Mouse (Mus musculus): ENCODE measurements around the gene Zbtb26. TPM values are rescaled to one million over a fixed set of nuclear protein-coding genes. Genes with fewer than 3 reads are reported as not detected.

Gene Zbtb26
- total RNA-seq (2015) (6.2 and 6.4 TPM in 2 replicates), total RNA-seq (2017) (5.9 and 6.3 TPM in 2 replicates)

DNA sequence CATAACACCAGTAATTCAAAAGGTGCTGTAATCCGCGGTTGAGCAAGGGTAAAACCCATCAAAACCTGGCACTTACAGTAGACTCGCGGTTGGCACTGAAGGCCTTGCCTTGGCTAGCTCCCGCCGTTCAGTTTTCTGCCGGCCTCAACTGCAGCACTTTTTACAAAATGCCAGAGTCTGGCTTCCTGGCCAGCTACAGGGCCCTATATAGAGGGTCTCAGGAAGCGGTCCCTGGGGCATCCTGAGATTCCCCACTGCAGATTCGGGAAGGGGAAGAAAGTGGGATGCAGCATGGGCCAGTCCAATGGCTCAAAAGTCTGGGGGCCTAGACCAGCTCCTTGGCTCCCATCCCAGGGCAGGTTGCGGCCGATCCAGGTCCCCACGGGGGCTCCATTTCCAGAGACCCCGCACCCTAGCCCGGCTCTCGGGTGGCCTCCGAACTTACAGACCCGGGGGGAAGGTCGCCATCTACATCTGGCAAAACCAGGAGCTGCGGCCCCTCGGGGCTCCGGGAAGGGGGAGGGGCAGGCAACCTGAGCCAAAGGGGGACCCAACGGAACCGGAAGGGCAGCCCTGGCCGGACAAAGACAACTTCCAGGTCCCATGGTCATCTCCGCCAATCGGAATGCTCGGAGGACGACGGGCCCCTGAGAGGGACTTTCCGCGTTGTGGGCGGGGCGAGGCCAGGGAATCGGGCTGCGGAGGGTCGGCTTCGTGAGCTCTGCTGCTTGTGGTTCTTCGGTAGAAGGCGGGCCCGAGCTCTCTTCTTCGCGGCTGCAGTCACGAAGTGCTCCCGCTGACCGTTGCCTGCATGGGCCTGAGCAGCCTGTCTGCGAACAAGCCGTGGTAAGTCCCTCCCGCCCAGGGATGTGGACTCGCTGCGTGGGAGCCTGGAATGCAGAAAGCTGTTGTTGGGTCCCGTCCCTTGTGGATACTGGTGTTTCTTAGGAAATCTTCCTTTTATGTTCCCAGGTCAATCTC, at the start of gene Zbtb26, which contains the start of the genes Zbtb6 and Rabgap1:
Gene Zbtb26, minus strand, starts transcription at position 525 of the 981 bp plus-strand sequence.
Gene Zbtb6, minus strand, starts transcription at position 561 of the 981 bp plus-strand sequence.
Gene Rabgap1, plus strand, starts transcription at position 669 of the 981 bp plus-strand sequence.
- peak; percentile 99 for ATAC-seq (ENCODE audit: poor library complexity, severe bottlenecking)

GRCm38 (mm10) chr2:37488956-37489355, 46.0 kb upstream of the Zbtb26 start:
- no peak for ATAC-seq (ENCODE audit: poor library complexity, severe bottlenecking)

- no peak for ATAC-seq (ENCODE audit: poor library complexity, severe bottlenecking)
Observed at GRCm38 (mm10) chr2:37486408-37486807, 43.5 kb upstream of the Zbtb26 start.

- no peak; the same call in 1 of the 2 replicates for ATAC-seq (ENCODE audit: poor library complexity, severe bottlenecking)
Observed at GRCm38 (mm10) chr2:37485370-37485769, 42.4 kb upstream of the Zbtb26 start.

DNA sequence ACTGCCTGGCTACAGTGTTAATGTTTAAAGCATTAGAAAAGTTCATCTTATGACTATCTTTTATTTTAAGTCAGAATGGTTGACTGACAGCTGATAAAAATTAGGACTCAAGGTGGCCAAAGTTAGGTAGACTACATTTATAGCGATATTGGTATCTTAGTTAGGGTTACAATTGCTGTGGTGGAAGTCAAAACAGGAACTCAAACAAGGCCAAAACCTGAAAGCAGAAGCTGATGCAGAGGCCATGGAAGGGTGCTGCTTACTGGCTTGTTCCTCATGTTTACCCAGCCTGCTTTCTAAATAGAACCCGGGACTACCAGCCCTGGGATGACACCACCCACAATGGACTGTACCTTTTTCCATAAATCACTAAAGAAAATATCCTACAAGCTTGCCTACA, 41.2 kb upstream of the Zbtb26 start:
- ATAC-seq (ENCODE audit: poor library complexity, severe bottlenecking), result peak; percentile 68

DNA sequence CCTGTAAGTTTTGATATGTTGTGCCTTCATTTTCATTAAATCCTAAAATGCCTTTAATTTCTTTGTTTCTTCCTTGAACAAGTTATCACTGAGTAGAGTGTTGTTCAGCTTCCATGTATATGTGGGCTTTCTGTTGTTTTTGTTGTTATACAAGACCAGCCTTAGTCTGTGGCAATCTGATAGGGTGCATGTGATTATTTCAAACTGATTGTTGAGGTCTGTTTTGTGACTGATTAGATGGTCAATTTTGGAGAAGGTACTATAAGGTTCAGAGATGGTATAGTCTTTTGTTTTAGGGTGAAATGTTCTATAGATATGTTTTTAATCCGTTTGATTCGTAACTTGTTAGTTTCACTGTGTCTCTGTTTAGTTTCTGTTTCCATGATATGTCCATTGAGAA, 37.1 kb upstream of the Zbtb26 start:
- ATAC-seq (ENCODE audit: poor library complexity, severe bottlenecking), result no peak

- no peak for ATAC-seq (ENCODE audit: poor library complexity, severe bottlenecking)
Observed at GRCm38 (mm10) chr2:37479559-37479958, 36.6 kb upstream of the Zbtb26 start.

DNA sequence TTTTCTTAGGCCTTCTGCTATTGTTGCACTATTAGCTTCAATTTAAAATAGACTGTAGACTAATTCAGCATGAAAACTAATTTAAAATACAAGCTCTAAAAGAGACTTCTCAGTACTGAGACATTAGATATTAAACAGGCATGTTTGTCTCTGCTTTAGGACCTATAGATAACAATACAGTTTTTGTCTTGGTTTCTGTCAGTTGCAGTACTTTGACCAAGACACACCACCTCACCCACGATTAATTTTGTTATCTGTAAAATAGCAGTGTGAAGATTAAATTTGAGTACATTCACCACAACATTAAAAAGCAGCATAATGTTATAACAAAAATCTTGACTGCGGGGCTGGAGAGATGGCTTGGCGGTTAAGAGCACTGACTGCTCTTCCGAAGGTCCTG, 23.3 kb upstream of the Zbtb26 start:
- no peak for ATAC-seq (ENCODE audit: poor library complexity, severe bottlenecking)

DNA sequence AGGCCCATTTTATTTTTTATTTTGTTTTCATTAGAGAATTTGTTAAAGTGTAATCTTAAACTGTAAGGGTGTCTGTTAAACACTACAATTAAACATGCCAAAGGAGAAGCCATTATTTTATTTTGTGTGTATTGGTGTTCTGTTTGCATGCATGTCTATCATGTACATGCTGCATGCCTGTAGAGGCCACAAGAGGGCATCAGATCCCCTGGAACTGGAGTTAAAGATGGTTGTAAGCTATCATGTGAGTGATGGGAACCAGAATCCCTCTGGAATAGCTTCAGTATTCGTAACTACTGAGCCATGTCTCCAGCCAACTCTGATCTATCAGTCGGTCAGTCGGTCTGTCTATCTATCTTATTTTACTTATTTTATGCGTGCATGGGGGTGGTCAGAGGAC, 17.8 kb upstream of the Zbtb26 start:
- no peak for ATAC-seq (ENCODE audit: poor library complexity, severe bottlenecking)

DNA sequence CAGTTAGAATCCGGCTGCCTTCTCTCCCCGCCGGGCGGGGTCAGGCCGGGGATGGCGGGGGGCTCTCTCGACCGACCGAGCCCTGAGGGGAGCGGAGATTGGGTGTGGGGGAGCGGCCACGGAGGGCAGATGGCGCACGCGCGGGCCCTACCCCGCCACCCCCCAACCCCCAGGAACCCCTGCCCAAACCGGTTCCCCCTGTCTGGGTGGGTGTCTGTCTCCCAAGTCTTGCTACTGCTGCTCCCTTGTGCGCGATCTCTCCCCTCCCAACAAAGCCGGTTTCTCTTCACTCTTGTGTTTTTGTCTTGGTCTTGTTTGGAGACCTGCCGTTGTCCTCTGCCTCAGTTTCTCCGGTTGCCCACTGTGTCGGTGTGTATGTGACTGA, 9.4 kb upstream of the Zbtb26 start:
- ATAC-seq (ENCODE audit: poor library complexity, severe bottlenecking), result no peak

DNA sequence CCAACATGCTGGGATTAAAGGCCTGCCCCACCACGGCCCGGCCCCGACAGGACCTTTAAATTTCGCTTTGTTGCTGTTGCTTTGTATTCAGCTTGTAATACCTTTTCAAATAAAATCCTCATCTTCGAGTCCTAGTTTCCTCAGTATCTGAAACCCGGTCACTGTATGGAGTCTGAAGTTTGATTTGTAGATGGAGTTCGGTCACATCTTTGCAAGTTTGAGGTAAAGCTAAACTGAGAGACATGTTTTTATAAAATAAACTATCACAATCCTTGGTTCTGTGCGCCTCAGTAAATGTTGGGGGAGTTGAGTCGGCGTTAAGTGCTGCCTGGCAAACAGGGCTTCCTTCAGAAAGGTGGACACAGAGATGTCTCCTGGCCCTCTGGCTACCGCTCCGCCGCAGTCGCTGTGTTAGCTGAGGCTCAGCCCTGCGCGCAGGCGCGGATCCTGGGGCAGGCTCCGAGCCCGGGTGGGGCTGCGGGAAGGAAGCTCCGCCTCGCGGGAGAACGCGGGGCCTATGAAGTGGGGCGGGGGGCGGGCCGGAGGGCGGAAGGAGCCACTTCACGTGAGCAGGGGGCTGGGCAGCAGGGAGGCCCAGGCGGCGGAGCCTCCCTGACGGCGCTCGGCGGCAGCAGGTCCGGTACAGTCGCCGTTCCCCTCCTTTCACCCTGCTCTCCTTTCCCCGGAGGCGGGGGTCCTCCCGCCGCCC, 8.9 kb upstream of the Zbtb26 start:
- ATAC-seq (ENCODE audit: poor library complexity, severe bottlenecking), result peak; percentile 99

DNA sequence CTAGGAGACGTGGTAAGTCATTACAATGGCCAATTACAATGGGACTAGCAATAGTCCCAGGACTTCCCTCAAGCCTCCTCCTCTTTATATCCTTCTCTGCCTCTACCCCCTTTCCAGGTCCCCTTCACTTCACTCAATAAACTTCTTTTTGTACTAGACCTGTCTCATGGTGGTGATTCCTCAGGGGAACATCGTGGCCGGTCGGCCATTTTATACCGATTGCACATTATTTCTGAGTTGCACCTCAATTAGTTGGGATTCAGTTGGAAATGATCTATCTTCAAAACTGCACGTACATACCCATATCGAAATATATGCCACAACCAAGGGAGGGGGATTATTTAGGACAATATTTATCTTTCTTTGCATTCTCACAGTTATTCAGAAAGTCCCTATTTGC, 11.3 kb downstream of the Zbtb26 start:
- no peak for ATAC-seq (ENCODE audit: poor library complexity, severe bottlenecking)

DNA sequence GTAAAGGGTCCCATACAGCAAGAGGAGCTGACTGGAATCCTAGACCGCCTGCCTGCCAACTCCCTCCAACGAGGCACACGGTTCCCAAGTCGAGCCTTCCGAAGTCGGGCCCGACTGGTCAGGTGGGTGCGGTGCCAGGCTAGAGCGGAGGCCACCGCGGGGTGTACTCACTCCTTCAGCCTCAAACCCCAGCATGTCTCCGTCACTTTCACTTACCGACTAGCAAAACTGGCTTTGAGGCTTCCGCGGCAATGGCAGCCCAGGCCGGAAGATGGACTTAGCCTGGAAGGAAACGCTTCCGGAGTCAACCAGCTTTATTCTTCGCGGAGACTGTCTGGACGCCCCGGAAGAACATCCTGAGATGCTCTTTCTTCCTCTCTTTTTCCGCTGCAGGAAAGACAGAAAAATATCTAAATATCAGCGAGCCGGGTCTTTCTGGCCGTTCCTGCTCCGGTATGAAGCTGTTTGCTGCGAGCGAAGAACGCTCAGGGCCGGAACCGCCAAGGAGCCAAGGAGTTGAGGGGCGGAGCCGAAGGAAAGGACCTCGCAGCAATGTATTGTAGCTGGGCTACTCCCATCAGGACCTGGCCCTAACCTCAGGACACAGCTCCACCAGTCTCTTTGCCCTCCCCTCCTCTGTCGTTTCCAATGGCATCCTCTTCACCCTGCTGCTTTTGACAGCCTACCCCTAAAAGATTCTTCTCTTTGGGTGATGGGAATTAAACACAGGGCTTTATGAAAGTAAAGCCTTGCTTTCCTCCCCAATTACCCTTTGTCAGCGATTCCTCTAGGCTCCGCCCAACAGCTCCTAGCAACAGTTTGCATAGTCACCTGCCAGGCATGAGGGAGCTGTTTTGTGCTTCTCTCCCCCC, 12.1 kb downstream of the Zbtb26 start:
- peak; percentile 97 for ATAC-seq (ENCODE audit: poor library complexity, severe bottlenecking)

DNA sequence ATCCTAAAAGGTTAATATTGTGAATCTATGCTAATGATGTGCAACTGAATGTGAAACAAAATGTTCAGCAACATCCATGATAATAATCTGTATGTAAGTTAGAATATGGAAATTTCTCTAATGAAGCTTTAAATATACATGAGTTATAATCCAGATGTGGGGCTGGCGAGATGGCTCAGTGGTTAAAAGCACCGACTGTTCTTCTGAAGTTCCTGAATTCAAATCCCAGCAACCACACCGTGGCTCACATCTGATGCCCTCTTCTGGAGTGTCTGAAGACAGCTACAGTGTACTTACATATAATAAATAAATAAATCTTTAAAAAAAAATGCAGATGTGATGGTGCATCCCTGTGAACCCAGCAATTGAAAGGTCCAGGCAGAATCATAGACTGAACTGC, 19.3 kb downstream of the Zbtb26 start:
- no peak for ATAC-seq (ENCODE audit: poor library complexity, severe bottlenecking)

- peak; percentile 96 for ATAC-seq (ENCODE audit: poor library complexity, severe bottlenecking)
Observed at GRCm38 (mm10) chr2:37422306-37423304, 20.3 kb downstream of the Zbtb26 start, which contains the start of gene Rc3h2. Rc3h2 (minus strand) TSS chr2:37422903.

GRCm38 (mm10) chr2:37421903-37422302, 21.0 kb downstream of the Zbtb26 start:
- ATAC-seq (ENCODE audit: poor library complexity, severe bottlenecking), result no peak

GRCm38 (mm10) chr2:37395539-37395938, 47.4 kb downstream of the Zbtb26 start:
- ATAC-seq (ENCODE audit: poor library complexity, severe bottlenecking), result no peak

- ATAC-seq (ENCODE audit: poor library complexity, severe bottlenecking), result no peak
Observed at GRCm38 (mm10) chr2:37382921-37383320, 60.0 kb downstream of the Zbtb26 start.
